Mouse (Mus musculus): ENCODE results near the gene Olfr1416.

- TF ChIP-seq MYOD1 (IDR thresholded peaks at IDR 0.05; ENCODE audit: control insufficient read depth in 1 of 3, insufficient read length in 2 of 3, low read depth in 2 of 3): no peak
- TF ChIP-seq MAX (IDR thresholded peaks at IDR 0.05; ENCODE audit: low read depth): no peak
- TF ChIP-seq POLR2A (IDR thresholded peaks at IDR 0.05; ENCODE audit: insufficient read length, low read depth): no peak
Measured at GRCm38 (mm10) chr1:92474066-92474578, 10.8 kb downstream of the Olfr1416 start.

Measured in myocyte (in vitro differentiated cells).